Mouse (Mus musculus) heart, embryonic 15.5 days (tissue): ENCODE measurements around the gene Mdp1. TPM values are rescaled to one million over a fixed set of nuclear protein-coding genes. Genes with fewer than 3 reads are reported as not detected.

Experiments
- ATAC-seq: fragments of 200-750 bp; cut with Nextera tagmentation; replicated peaks from 2 replicates; pipeline ENCODE4 v1.8.0; 2017; ENCODE audit warnings: low read depth, moderate TSS enrichment; ENCODE audit not compliant: insufficient number of reproducible peaks, insufficient read depth, low FRiP score
- H3K27ac ChIP-seq: fragments of 300-500 bp; sonication (generic); 2 replicates; pipeline ENCODE4 v1.5.1; 2015; ENCODE audit warnings: mild to moderate bottlenecking, inconsistent platforms
- H3K27me3 ChIP-seq: fragments of 300-500 bp; sonication (generic); 2 replicates; pipeline ENCODE4 v1.6.1; 2015; ENCODE audit warnings: inconsistent platforms
- H3K36me3 ChIP-seq: fragments of 300-500 bp; sonication (generic); 2 replicates; pipeline ENCODE4 v1.6.1; 2015; ENCODE audit warnings: mild to moderate bottlenecking, inconsistent platforms
- H3K4me1 ChIP-seq: fragments of 300-500 bp; sonication (generic); replicated peaks from 2 replicates; pipeline ENCODE4 v1.6.1; 2015; ENCODE audit warnings: inconsistent platforms
- H3K4me2 ChIP-seq: fragments of 300-500 bp; sonication (generic); 2 replicates; pipeline ENCODE4 v1.6.1; 2015; ENCODE audit warnings: inconsistent platforms, mild to moderate bottlenecking, moderate library complexity
- H3K4me3 ChIP-seq: fragments of 300-500 bp; sonication (generic); 2 replicates; pipeline ENCODE4 v1.5.1; 2015; ENCODE audit warnings: mild to moderate bottlenecking, inconsistent platforms
- H3K9ac ChIP-seq: fragments of 300-500 bp; sonication (generic); 2 replicates; pipeline ENCODE4 v1.6.1; 2015; ENCODE audit warnings: mild to moderate bottlenecking, inconsistent platforms
- H3K9me3 ChIP-seq: fragments of 300-500 bp; sonication (generic); replicated peaks from 2 replicates; pipeline ENCODE4 v1.6.1; 2016; ENCODE audit warnings: inconsistent platforms
- WGBS: fragments of 180-500 bp; shearing (Covaris S2); methylation state at CpG from one replicate; pipeline ENCODE4 v1.1.7; 2015; ENCODE audit warnings: mixed read lengths; 5-methylcytosine and 5-hydroxymethylcytosine counted together
- polyA plus RNA-seq: library from polyadenylated mRNA; unstranded; fragments of >200 nt; fragmentation: Nextera tagmentation; extraction: Ambion mirVana; gene quantifications from 2 replicates; pipeline ENCODE4 v1.2.1, GENCODE M21; 2015

Gene Mdp1
- 84.5 and 90.0 TPM in 2 replicates for polyA plus RNA-seq

DNA sequence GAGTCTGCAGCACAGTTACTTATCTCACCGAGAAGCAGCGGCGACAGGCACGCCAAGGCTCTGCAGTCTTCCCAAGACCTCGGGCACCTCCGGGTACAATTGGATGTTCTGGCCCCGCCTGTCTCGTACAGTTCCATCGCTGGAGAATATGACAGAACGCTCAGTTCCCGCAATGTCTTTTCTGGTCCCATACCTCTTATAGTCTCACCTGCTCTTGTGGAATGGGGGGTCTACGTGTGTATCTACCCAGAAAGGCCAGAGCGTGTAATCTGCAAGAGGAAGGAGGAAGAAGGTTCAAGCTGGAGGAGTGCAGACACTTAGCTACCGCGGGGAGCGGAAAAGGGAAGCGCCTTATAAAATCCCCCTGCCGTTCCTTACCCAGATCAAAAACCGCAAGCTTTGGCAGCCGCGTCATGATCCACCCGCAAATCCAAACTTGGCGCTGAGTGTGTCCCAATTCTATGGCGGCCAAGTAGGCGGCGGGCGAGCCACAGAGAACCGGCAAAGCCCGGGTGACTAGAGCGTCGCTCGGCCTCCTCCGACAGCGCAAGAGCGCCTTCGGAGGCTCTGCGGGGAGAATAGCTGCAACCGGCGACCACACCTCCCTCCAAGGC is at the start of gene Mdp1:
TSS of gene Mdp1 (minus strand) at position 549 of the 614 bp plus-strand sequence.
- Histone ChIP-seq H3K4me3 (peak within 1 kb of the TSS; percentile 73), H3K4me1 (peaks cover 28% of the 10 kb centered on the region), H3K27me3 (no peaks in the 10 kb centered on the region), H3K9me3 (no peaks in the 10 kb centered on the region), H3K36me3 (peaks cover 31% of the 10 kb centered on the region), H3K9ac (peak within 1 kb of the TSS; percentile 65), H3K4me2 (peak within 1 kb of the TSS; percentile 58), H3K27ac (peak within 1 kb of the TSS; percentile 77)
- WGBS: under 1% methylated on average over 39 of the region's 39 CpGs
- peak; percentile 89 for ATAC-seq

DNA sequence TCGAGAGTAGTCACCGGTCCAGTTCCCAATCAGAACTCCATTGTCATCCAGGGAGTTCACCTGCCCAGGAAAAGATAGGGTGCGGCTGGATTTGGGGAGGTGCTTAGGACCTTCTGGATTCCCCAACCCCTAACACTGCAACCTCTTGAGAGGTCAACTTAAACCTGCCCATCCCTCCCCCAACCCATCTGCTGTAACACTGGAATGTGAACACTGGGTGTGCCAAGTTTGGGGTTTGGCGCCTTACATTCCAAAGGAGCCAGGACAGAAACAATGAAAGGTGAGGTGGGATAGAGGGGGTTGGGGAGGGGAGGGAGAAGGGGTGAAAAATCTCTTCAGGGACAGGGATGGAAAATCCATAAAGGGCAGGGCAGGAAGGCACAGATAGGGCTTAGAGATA is 49.2 kb upstream of the Mdp1 start:
- Histone ChIP-seq H3K27me3 (peaks cover 22% of the 10 kb centered on the region), H3K4me1 (peaks cover 11% of the 10 kb centered on the region), H3K9me3 (no peaks in the 10 kb centered on the region), H3K4me2 (no peak overlapping the region), H3K36me3 (no peaks in the 10 kb centered on the region), H3K4me3 (no peak overlapping the region), H3K9ac (no peak overlapping the region), H3K27ac (no peak overlapping the region)
- no peak for ATAC-seq
- WGBS: 80% methylated on average over 4 of the region's 4 CpGs

DNA sequence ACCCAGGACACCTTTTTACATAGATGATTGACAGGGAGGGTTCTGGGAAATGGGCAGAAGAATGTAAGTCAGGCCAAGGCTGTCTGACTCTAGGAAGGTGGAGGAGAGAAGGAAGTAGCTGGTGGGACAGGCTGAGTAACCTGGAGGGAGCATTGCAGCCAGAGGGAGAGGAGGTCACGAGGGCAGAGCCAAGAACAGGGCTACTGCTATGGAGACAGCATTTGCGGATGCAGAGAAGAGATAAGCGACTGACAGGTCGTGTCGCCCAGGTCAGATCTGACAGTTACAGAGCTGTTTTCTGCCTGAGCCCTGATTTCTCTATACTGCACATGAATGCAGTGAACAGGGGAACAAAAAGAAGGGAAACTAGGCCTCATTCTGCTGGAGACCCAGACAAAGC is 47.1 kb upstream of the Mdp1 start:
- Histone ChIP-seq H3K4me1 (no peaks in the 10 kb centered on the region), H3K27me3 (peaks cover 13% of the 10 kb centered on the region), H3K4me3 (no peak overlapping the region), H3K36me3 (no peaks in the 10 kb centered on the region), H3K4me2 (no peak overlapping the region), H3K9me3 (no peaks in the 10 kb centered on the region), H3K27ac (no peak overlapping the region), H3K9ac (no peak overlapping the region)
- ATAC-seq: no peak
- 58% methylated on average over 5 of the region's 5 CpGs for WGBS

DNA sequence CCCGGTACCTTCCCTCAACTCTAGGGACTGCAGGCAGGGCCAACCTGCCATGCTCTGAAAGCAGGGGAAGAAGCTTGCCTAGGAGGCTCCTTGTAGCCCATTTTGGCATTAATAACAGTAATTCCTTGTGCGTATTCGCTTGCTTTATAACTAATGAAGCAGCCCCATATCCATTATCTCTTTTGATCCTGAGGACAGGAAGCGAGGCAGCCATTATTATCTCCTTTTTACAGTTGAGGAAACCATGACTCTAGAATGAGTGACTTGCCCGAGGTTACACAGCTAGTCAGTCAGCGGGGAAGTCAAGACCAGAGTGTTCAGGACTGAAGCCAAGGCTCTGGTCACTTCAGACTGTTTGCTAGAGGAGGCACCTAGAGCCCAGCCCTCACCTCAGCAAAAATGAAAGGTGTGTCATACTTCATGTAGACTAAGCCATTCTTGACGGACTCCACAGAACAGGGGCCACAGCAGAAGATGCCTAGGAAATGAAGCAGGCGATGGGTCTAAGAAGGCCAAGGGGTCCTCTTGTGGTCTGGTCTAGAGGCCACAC is 45.8 kb upstream of the Mdp1 start:
- H3K36me3 ChIP-seq: no peaks in the 10 kb centered on the region
- no peaks in the 10 kb centered on the region for H3K4me1 ChIP-seq
- H3K27ac ChIP-seq: no peak overlapping the region
- H3K27me3 ChIP-seq: peaks cover 2% of the 10 kb centered on the region; the same call in 1 of the 2 replicates
- no peaks in the 10 kb centered on the region for H3K9me3 ChIP-seq
- no peak overlapping the region for H3K4me3 ChIP-seq
- no peak overlapping the region for H3K9ac ChIP-seq
- no peak for ATAC-seq
- WGBS: 74% methylated on average over 8 of the region's 8 CpGs
- H3K4me2 ChIP-seq: no peak overlapping the region

DNA sequence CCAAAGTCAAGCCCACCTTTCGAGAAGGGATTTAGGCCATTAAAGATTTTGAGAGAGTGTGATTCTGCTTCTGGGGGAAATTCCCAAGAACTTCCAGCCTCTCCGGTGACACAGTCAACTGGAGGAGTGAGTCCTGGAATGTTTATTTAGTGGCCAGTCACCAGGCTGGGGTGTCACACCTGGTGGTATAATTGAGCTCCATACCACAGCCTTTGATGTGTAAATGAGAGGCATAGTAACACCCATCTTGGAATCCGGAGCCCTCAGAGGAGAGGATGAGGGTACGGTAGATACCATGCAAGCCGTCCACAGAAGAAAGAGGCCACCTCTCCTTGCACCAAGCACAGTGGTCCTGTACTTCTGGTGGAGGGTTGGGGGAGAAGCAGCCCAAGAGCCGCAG is 42.5 kb upstream of the Mdp1 start:
- Histone ChIP-seq H3K36me3 (no peaks in the 10 kb centered on the region), H3K4me3 (no peak overlapping the region), H3K27ac (no peak overlapping the region), H3K4me1 (no peaks in the 10 kb centered on the region), H3K9me3 (no peaks in the 10 kb centered on the region), H3K9ac (no peak overlapping the region), H3K27me3 (peaks cover 2% of the 10 kb centered on the region; the same call in 1 of the 2 replicates), H3K4me2 (no peak overlapping the region)
- ATAC-seq: no peak
- 57% methylated on average over 6 of the region's 6 CpGs for WGBS

DNA sequence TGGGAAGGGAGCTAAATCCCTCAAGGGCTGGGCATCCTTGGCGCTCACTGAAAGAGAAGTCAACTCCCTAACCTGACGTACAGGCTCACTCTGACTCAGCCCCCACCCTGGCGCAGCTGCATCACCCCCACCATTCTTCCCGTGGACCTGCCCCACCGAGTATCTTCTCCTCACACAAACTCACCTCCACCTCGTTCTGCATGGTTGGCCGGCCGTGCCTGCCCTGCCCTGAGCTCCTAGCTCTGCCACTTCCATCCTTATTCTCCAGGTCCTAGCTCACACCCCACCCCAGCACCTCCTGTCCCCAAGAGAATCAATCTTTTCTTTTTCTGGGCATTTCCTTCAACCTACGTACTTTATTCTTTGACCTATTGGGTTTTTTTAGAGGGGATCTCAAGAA is 40.8 kb upstream of the Mdp1 start:
- no peak overlapping the region for H3K9ac ChIP-seq
- no peak overlapping the region for H3K4me2 ChIP-seq
- H3K27me3 ChIP-seq: peaks cover 2% of the 10 kb centered on the region; the same call in 1 of the 2 replicates
- WGBS: 67% methylated on average over 9 of the region's 9 CpGs
- ATAC-seq: no peak
- no peak overlapping the region for H3K27ac ChIP-seq
- H3K9me3 ChIP-seq: no peaks in the 10 kb centered on the region
- H3K36me3 ChIP-seq: no peaks in the 10 kb centered on the region
- no peaks in the 10 kb centered on the region for H3K4me1 ChIP-seq
- H3K4me3 ChIP-seq: no peak overlapping the region

DNA sequence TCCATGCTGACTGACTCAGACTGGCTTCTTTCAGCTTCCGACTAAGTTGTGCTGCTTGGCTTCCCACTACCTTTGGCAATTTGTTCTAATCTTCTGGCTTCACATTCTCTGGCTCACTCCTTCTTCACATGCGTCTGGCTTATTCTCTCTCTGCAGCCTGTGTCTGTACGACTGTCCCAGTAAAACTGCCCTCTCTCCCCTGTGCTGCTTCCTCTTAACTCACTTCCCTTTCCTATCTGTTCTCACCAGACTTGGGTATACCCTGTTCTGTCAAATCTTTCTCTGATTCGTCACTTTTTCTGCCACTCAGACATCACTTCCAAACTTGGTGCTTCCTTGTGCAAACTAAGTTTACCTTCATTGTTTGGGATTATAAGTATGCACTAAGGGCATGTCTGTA is 36.9 kb upstream of the Mdp1 start:
- Histone ChIP-seq H3K4me3 (no peak overlapping the region), H3K4me1 (no peaks in the 10 kb centered on the region), H3K27me3 (no peaks in the 10 kb centered on the region), H3K9me3 (no peaks in the 10 kb centered on the region), H3K9ac (no peak overlapping the region), H3K27ac (no peak overlapping the region), H3K4me2 (no peak overlapping the region), H3K36me3 (no peaks in the 10 kb centered on the region)
- ATAC-seq: no peak
- WGBS: 66% methylated on average over 4 of the region's 4 CpGs

DNA sequence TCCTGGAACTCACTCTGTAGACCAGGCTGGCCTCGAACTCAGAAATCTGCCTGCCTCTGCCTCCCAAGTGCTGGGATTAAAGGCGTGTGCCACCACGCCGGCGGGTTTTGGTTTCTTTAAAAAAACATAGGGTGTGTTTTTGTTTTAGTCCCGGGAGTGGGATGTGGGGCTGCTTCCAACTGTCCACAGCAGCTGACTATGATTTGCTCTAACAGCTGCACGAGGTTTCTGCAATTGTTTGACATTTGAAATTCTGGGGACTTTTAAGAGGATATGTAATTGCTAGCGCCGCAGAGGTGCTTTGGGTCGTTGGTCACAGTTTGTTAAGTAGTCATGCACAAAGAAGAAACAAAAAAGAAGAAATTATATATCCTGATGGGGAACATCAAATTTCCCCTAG is 29.1 kb upstream of the Mdp1 start:
- Histone ChIP-seq H3K27ac (no peak overlapping the region), H3K9me3 (no peaks in the 10 kb centered on the region), H3K27me3 (peaks cover 4% of the 10 kb centered on the region; the same call in 1 of the 2 replicates), H3K4me1 (no peaks in the 10 kb centered on the region), H3K36me3 (no peaks in the 10 kb centered on the region), H3K9ac (no peak overlapping the region), H3K4me2 (no peak overlapping the region), H3K4me3 (no peak overlapping the region)
- no peak for ATAC-seq
- WGBS: 69% methylated on average over 10 of the region's 10 CpGs

DNA sequence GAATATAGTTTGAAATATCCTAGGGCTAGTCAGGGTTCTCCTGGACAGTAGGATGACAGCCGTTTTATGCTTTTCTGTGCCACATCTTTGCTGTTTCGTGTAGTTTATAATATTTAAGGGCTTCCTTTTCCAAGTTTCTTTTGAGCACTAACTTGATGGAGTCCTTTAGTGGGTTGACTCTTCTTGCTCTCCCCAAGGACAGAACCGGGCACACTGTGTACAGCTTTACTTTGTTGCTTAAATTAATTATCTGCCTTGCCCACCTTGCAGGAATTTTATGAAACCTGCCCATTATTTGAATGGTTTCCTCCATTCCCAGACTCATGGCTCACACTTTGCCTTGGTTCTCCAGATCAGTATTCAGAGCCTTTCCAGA is 21.8 kb upstream of the Mdp1 start:
- WGBS: 9% methylated on average over 3 of the region's 3 CpGs
- peaks cover 4% of the 10 kb centered on the region; the same call in 1 of the 2 replicates for H3K27me3 ChIP-seq
- peak overlapping the region; percentile 82 for H3K4me3 ChIP-seq
- peaks cover 8% of the 10 kb centered on the region for H3K4me1 ChIP-seq
- peaks cover 32% of the 10 kb centered on the region for H3K36me3 ChIP-seq
- peak overlapping the region; percentile 87 for H3K9ac ChIP-seq
- no peaks in the 10 kb centered on the region for H3K9me3 ChIP-seq
- peak overlapping the region; percentile 78 for H3K4me2 ChIP-seq
- H3K27ac ChIP-seq: peak overlapping the region; percentile 87
- ATAC-seq: no peak

DNA sequence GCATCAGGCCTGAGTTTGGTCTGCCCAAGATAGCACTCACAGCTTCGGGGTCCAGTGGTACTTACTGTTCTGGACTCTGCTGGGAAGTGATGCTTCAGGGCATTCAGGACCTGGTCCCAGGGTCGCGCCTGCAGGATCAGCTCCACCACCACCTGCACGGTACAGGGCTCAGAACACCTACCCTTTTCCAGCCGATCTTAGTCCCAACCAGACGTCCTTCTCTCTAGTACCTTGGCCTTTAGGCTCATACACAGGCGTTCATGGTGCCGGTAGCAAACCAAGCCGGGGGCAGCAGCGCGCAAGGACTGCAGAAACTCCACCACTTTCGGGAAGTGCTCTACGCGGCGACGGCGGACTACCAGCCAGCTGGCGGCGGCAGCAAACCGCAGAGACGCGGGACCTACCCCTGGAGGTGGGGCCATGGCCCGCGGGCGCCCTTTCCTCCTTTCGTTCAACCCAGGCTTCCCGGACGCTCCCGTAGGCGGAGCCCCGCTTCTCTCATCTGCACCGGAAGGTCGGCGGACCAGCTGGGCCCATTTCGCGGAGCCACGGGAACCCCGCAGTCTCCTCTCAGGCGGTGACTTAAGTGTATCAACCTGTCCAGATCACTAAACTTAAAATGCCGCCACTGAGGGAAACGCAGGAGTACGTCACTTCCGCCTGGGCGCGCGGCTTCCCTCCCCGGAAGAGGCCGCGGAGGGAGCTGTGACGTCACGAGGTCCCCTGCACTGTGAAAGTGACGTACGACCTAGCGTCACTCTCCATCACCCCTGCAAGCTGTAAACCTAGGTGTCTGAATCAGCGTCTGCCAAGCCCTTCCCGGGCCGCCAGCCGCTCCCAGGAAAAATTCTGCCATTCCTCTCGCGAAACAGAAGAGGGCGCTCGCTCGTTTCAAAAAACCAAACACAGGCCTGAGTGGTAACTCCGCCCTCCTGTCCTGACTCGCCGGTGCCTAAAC is 21.1 kb upstream of the Mdp1 start, which contains the start of gene Tinf2:
TSS of gene Tinf2 (minus strand) at position 661 of the 958 bp plus-strand sequence.
- WGBS: under 1% methylated on average over 66 of the region's 66 CpGs

DNA sequence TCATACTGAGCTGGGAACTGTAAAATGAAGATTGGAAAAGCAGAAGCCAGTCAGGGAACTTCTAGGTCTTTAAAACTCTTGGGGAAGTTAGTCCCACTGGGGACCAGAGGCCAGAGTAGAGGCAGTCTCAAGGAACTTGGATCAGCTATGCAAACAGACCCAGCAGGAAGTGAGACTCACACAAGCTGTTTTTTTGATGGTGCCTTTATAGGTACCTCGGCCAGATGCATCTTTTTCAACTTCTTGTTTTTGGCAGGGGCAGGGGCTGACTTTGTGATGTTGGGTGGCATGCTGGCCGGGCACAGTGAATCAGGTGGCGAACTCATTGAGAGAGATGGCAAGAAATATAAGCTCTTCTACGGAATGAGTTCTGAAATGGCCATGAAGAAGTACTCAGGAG is 17.3 kb upstream of the Mdp1 start:
- WGBS: 89% methylated on average over 4 of the region's 4 CpGs
- H3K36me3 ChIP-seq: peaks cover 51% of the 10 kb centered on the region
- ATAC-seq: no peak

More for the DNA sequence above, 21.1 kb upstream of the Mdp1 start, which contains the start of gene Tinf2:
- peak within 1 kb of the TSS; percentile 78 for H3K4me2 ChIP-seq
- peak; percentile 96 for ATAC-seq
- no peaks in the 10 kb centered on the region for H3K27me3 ChIP-seq
- H3K9ac ChIP-seq: peak within 1 kb of the TSS; percentile 87
- peaks cover 8% of the 10 kb centered on the region for H3K4me1 ChIP-seq
- H3K27ac ChIP-seq: peak within 1 kb of the TSS; percentile 87
- H3K9me3 ChIP-seq: no peaks in the 10 kb centered on the region
- peaks cover 37% of the 10 kb centered on the region for H3K36me3 ChIP-seq
- peak within 1 kb of the TSS; percentile 82 for H3K4me3 ChIP-seq

More for the DNA sequence above, 17.3 kb upstream of the Mdp1 start:
- no peak overlapping the region for H3K9ac ChIP-seq
- H3K27ac ChIP-seq: no peak overlapping the region
- peaks cover 11% of the 10 kb centered on the region for H3K4me1 ChIP-seq
- no peaks in the 10 kb centered on the region for H3K27me3 ChIP-seq
- no peak overlapping the region for H3K4me2 ChIP-seq
- H3K4me3 ChIP-seq: no peak overlapping the region
- no peaks in the 10 kb centered on the region for H3K9me3 ChIP-seq
